In genomic region chr9:90701180-90701765, GRCm38 (mm10) we compare ENCODE assay signal across 12 mouse cellular contexts.
DNase-seq lines count a peak whose midpoint lies in the region; ATAC-seq and TF ChIP-seq lines count a peak whose summit lies in the region.
"Had no signal": no experiment of that assay in that cellular context is flagged by ENCODE, and none has a peak within 500 bp of the region (broad histone marks: within the 10 kb centered on the region; RNA-seq: fewer than 3 reads in every experiment).

No protein-coding gene starts in this region.

- H3K9ac ChIP-seq in hindbrain, embryonic 12.5 days: no peak overlapping the region
- no peak overlapping the region for H3K9ac ChIP-seq in midbrain, postnatal 0 days (replicated peaks; ENCODE audit: low read length, poor library complexity, severe bottlenecking)
- H3K9ac ChIP-seq: heart, embryonic 15.5 days had no signal

- H3K27ac ChIP-seq in hindbrain, embryonic 12.5 days: peak overlapping the region; percentile 31
- H3K27ac ChIP-seq in midbrain, postnatal 0 days (ENCODE audit: low read depth, low read length): no peak overlapping the region
- H3K27ac ChIP-seq: heart, embryonic 15.5 days had no signal

- H3K4me2 ChIP-seq in hindbrain, embryonic 12.5 days (replicated peaks): no peak overlapping the region
- no peak overlapping the region for H3K4me2 ChIP-seq in midbrain, postnatal 0 days (ENCODE audit: low read depth, low read length, poor library complexity, severe bottlenecking)
- H3K4me2 ChIP-seq: heart, embryonic 15.5 days had no signal

- no peaks in the 10 kb centered on the region for H3K9me3 ChIP-seq in hindbrain, embryonic 12.5 days (replicated peaks)
- no peaks in the 10 kb centered on the region for H3K9me3 ChIP-seq in midbrain, postnatal 0 days (ENCODE audit: low read length)
- H3K9me3 ChIP-seq: heart, embryonic 15.5 days had no signal

- peaks cover 22% of the 10 kb centered on the region for H3K27me3 ChIP-seq in hindbrain, embryonic 12.5 days
- peaks cover 5% of the 10 kb centered on the region; the same call in 1 of the 2 replicates for H3K27me3 ChIP-seq in midbrain, postnatal 0 days (ENCODE audit: insufficient read depth, low read length)
- H3K27me3 ChIP-seq: heart, embryonic 15.5 days had no signal

- DNase-seq in embryo, embryonic 9.5 days (ENCODE audit: extremely low spot score): peak; percentile 10
- no peak for DNase-seq in embryo, embryonic 10 days (ENCODE audit: low spot score)
- peak; percentile 83 for DNase-seq in brain, embryonic 14.5 days (ENCODE audit: low read depth)
- peak; percentile 80 for DNase-seq in midbrain, postnatal 0 days (ENCODE audit: low spot score)
- DNase-seq in heart, adult 9 months (ENCODE audit: low spot score in 2 of 2): no peak
- DNase-seq: gastrocnemius, postnatal 25 days; kidney, postnatal 10 days had no signal

- TF ChIP-seq CTCF in brain, embryonic 14.5 days (IDR thresholded peaks at IDR 0.05; ENCODE audit: borderline replicate concordance, extremely low read depth, insufficient read depth, insufficient read length): no peak
- TF ChIP-seq CTCF in midbrain, postnatal 0 days (IDR thresholded peaks at IDR 0.05): no peak

- H3K4me3 ChIP-seq in hindbrain, embryonic 12.5 days: no peak overlapping the region
- no peak overlapping the region for H3K4me3 ChIP-seq in midbrain, postnatal 0 days (ENCODE audit: low read depth, low read length)
- H3K4me3 ChIP-seq: heart, embryonic 15.5 days had no signal

- H3K36me3 ChIP-seq in hindbrain, embryonic 12.5 days: no peaks in the 10 kb centered on the region
- no peaks in the 10 kb centered on the region for H3K36me3 ChIP-seq in midbrain, postnatal 0 days (ENCODE audit: insufficient read depth, low read length)
- H3K36me3 ChIP-seq: heart, embryonic 15.5 days had no signal

- peak; percentile 69 for ATAC-seq in hindbrain, embryonic 12.5 days (ENCODE audit: low FRiP score)
- no peak; the same call in 1 of the 2 replicates for ATAC-seq in midbrain, postnatal 0 days (ENCODE audit: low FRiP score)
- ATAC-seq in frontal cortex, adult (ENCODE audit: low TSS enrichment): no peak
- no peak for ATAC-seq in megakaryocyte-erythroid progenitor cell, adult 5-6 weeks (replicated peaks; ENCODE audit: low FRiP score, low TSS enrichment, poor library complexity, severe bottlenecking)
- ATAC-seq: activated CD4-positive, CD25-positive, alpha-beta regulatory T cell, adult 4 months had no signal

- H3K4me1 ChIP-seq in hindbrain, embryonic 12.5 days: peaks cover 11% of the 10 kb centered on the region
- H3K4me1 ChIP-seq in midbrain, postnatal 0 days (ENCODE audit: insufficient read depth, low read length): no peaks in the 10 kb centered on the region
- H3K4me1 ChIP-seq: heart, embryonic 15.5 days had no signal

- no peak for TF ChIP-seq POLR2A in brain, embryonic 14.5 days (IDR thresholded peaks at IDR 0.05; ENCODE audit: borderline replicate concordance, extremely low read depth, insufficient read depth, insufficient read length, poor library complexity, severe bottlenecking)

- 43% methylated on average over 4 of the region's 4 CpGs for WGBS in hindbrain, embryonic 12.5 days
- WGBS in midbrain, postnatal 0 days: 48% methylated on average over 4 of the region's 4 CpGs

Comparison
In these comparisons a context has a peak if more than half of its experiments do, and no peak if none do; other contexts are left out.
1. DNase-seq: peak in embryo, embryonic 9.5 days (single experiment), brain, embryonic 14.5 days (single experiment) and midbrain, postnatal 0 days (single experiment); none in embryo, embryonic 10 days (single experiment) and heart, adult 9 months (0 of 2).